Mouse (Mus musculus) midbrain, embryonic 13.5 days (tissue): ENCODE results near the gene Flt3. TPM values are rescaled to one million over a fixed set of nuclear protein-coding genes. Genes with fewer than 3 reads are reported as not detected.

Experiments
- ATAC-seq: fragments of 200-750 bp; cut with Nextera tagmentation; 2 replicates; pipeline ENCODE4 v1.8.0; 2017; ENCODE audit warnings: mild to moderate bottlenecking, moderate TSS enrichment, moderate library complexity
- H3K27ac ChIP-seq: fragments of 300-500 bp; sonication (generic); 2 replicates; pipeline ENCODE4 v1.5.1; 2015; ENCODE audit warnings: inconsistent platforms, mild to moderate bottlenecking, moderate library complexity
- H3K27me3 ChIP-seq: fragments of 300-500 bp; sonication (generic); 2 replicates; pipeline ENCODE4 v1.6.1; 2015; ENCODE audit warnings: mild to moderate bottlenecking, inconsistent platforms
- H3K36me3 ChIP-seq: fragments of 300-500 bp; sonication (generic); 2 replicates; pipeline ENCODE4 v1.6.1; 2015; ENCODE audit warnings: mild to moderate bottlenecking, inconsistent platforms
- H3K4me1 ChIP-seq: fragments of 300-500 bp; sonication (generic); replicated peaks from 2 replicates; pipeline ENCODE4 v1.6.1; 2015; ENCODE audit warnings: inconsistent platforms
- H3K4me2 ChIP-seq: fragments of 300-500 bp; sonication (generic); replicated peaks from 2 replicates; pipeline ENCODE4 v1.6.1; 2015; ENCODE audit warnings: moderate library complexity, mild to moderate bottlenecking, inconsistent platforms
- H3K4me3 ChIP-seq: fragments of 300-500 bp; sonication (generic); replicated peaks from 2 replicates; pipeline ENCODE4 v1.5.1; 2015; ENCODE audit warnings: mild to moderate bottlenecking, inconsistent platforms
- H3K9ac ChIP-seq: fragments of 300-500 bp; sonication (generic); replicated peaks from 2 replicates; pipeline ENCODE4 v1.6.1; 2015; ENCODE audit warnings: mild to moderate bottlenecking, inconsistent platforms
- H3K9me3 ChIP-seq: fragments of 300-500 bp; sonication (generic); 2 replicates; pipeline ENCODE4 v1.6.1; 2016; ENCODE audit warnings: mild to moderate bottlenecking, inconsistent platforms
- WGBS: fragments of 180-500 bp; shearing (Covaris S2); methylation state at CpG from one replicate; pipeline ENCODE4 v1.1.7; 2015; 5-methylcytosine and 5-hydroxymethylcytosine counted together
- microRNA-seq: library from miRNA; unstranded; fragments of <30 nt; microRNA quantifications from one replicate; pipeline ENCODE4, GENCODE M21; 2016
- polyA plus RNA-seq: library from polyadenylated mRNA; unstranded; fragments of >200 nt; fragmentation: Nextera tagmentation; extraction: Ambion mirVana; gene quantifications from 2 replicates; pipeline ENCODE4 v1.2.1, GENCODE M21; 2015

Flt3 gene
- polyA plus RNA-seq, 1 experiment from 2014 or later: 0.09 TPM

- Histone ChIP-seq H3K27me3 (peaks cover 72% of the 10 kb centered on the region), H3K27ac (no peak overlapping the region), H3K9me3 (no peaks in the 10 kb centered on the region), H3K36me3 (no peaks in the 10 kb centered on the region), H3K4me1 (no peaks in the 10 kb centered on the region), H3K9ac (no peak overlapping the region), H3K4me2 (no peak overlapping the region), H3K4me3 (no peak overlapping the region)
- 50% methylated on average over 13 of the region's 13 CpGs for WGBS
- ATAC-seq: no peak
Measured at GRCm38 (mm10) chr5:147292506-147293120, 107.7 kb downstream of the Flt3 start.

- ATAC-seq: no peak
- 41% methylated on average over 16 of the region's 16 CpGs for WGBS
- Histone ChIP-seq H3K4me3 (no peak overlapping the region), H3K4me2 (no peak overlapping the region), H3K27ac (no peak overlapping the region), H3K4me1 (no peaks in the 10 kb centered on the region), H3K9ac (no peak overlapping the region), H3K27me3 (peaks cover 70% of the 10 kb centered on the region), H3K9me3 (no peaks in the 10 kb centered on the region), H3K36me3 (no peaks in the 10 kb centered on the region)
Measured at GRCm38 (mm10) chr5:147291764-147292505, 108.4 kb downstream of the Flt3 start.

GRCm38 (mm10) chr5:147284365-147284764, 115.9 kb downstream of the Flt3 start:
- no peaks in the 10 kb centered on the region for H3K36me3 ChIP-seq
- no peak overlapping the region for H3K27ac ChIP-seq
- no peak for ATAC-seq
- H3K9ac ChIP-seq: no peak overlapping the region
- 72% methylated on average over 4 of the region's 4 CpGs for WGBS
- no peaks in the 10 kb centered on the region for H3K9me3 ChIP-seq
- no peak overlapping the region for H3K4me3 ChIP-seq
- H3K4me2 ChIP-seq: no peak overlapping the region
- H3K4me1 ChIP-seq: no peaks in the 10 kb centered on the region
- peaks cover 58% of the 10 kb centered on the region for H3K27me3 ChIP-seq

Small RNAs within 50 kb of the gene (microRNA-seq; reads per million reads assigned to microRNA genes)
- not detected for gene Mir7k

Other genes starting within 250 kb of the Flt3 start
- 10.7 and 16.2 TPM in 2 replicates for gene Gsx1, start 211.8 kb downstream of the Flt3 start, polyA plus RNA-seq
- not detected in 2 replicates for gene Pdx1, start 130.5 kb downstream of the Flt3 start, polyA plus RNA-seq
- not detected in 2 replicates for gene Cdx2, start 93.2 kb downstream of the Flt3 start, polyA plus RNA-seq
- gene Urad, start 78.0 kb downstream of the Flt3 start, polyA plus RNA-seq: not detected in 2 replicates
- gene Pan3, start 29.7 kb upstream of the Flt3 start, polyA plus RNA-seq: 68.3 and 75.8 TPM in 2 replicates